Mouse (Mus musculus) ES-CJ7 (cell line): ENCODE measurements around the gene Mpc2.

ENCODE experiments used
- DNase-seq: peaks from one replicate; pipeline ENCODE4 v3.0.0; 2011; ENCODE audit warnings: low read depth, low spot score

The Mpc2 gene

GRCm38 (mm10) chr1:165503307-165504024 is 43.0 kb downstream of the Mpc2 start:
- DNase-seq, result no peak

GRCm38 (mm10) chr1:165506303-165506702 is 45.9 kb downstream of the Mpc2 start:
- DNase-seq, result no peak

GRCm38 (mm10) chr1:165510161-165510560 is 49.7 kb downstream of the Mpc2 start:
- DNase-seq, result no peak

GRCm38 (mm10) chr1:165520716-165521115 is 60.3 kb downstream of the Mpc2 start:
- DNase-seq, result no peak
